Mouse (Mus musculus) spleen, adult 12 weeks (tissue): Measurements from ENCODE around the gene Tmem229b.
A peak's percentile ranks its signal among the peaks of the same experiment; 100 is the strongest.
"Not testable (repeated sequence)": the region's sequence is repeated elsewhere in the genome, so short reads cannot be mapped to it uniquely, and the experiment has no call there.

Source experiments
- DNase-seq: peaks from one replicate; pipeline ENCODE4 v3.0.0; 2022; ENCODE audit warnings: low spot score

Tmem229b gene

GRCm38 (mm10) chr12:78947661-78948060, 59.8 kb downstream of the Tmem229b start:
- no peak for DNase-seq

GRCm38 (mm10) chr12:78947161-78947560, 60.3 kb downstream of the Tmem229b start:
- no peak for DNase-seq

GRCm38 (mm10) chr12:78942931-78943330, 64.5 kb downstream of the Tmem229b start:
- DNase-seq: no peak

- DNase-seq: no peak
Measured at GRCm38 (mm10) chr12:78940081-78940480, 67.3 kb downstream of the Tmem229b start.

- DNase-seq: no peak
Measured at GRCm38 (mm10) chr12:78939393-78940037, 67.9 kb downstream of the Tmem229b start.

- no peak for DNase-seq
Measured at GRCm38 (mm10) chr12:78936494-78936893, 70.9 kb downstream of the Tmem229b start.

GRCm38 (mm10) chr12:78929900-78930299, 77.5 kb downstream of the Tmem229b start:
- no peak for DNase-seq

- no peak for DNase-seq
Measured at GRCm38 (mm10) chr12:78927287-78927686, 80.1 kb downstream of the Tmem229b start.

GRCm38 (mm10) chr12:78923539-78924189, 83.8 kb downstream of the Tmem229b start:
- DNase-seq: no peak

GRCm38 (mm10) chr12:78922977-78923376, 84.5 kb downstream of the Tmem229b start:
- not testable (repeated sequence) for DNase-seq

GRCm38 (mm10) chr12:78922058-78922457, 85.4 kb downstream of the Tmem229b start:
- DNase-seq: no peak

GRCm38 (mm10) chr12:78921421-78921820, 86.0 kb downstream of the Tmem229b start:
- DNase-seq: no peak

- DNase-seq: peak; percentile 48
Measured at GRCm38 (mm10) chr12:78919079-78919712, 88.2 kb downstream of the Tmem229b start.

GRCm38 (mm10) chr12:78918227-78919078, 89.0 kb downstream of the Tmem229b start:
- peak; percentile 73 for DNase-seq

- DNase-seq: no peak
Measured at GRCm38 (mm10) chr12:78916278-78916677, 91.1 kb downstream of the Tmem229b start.

- DNase-seq: peak; percentile 6
Measured at GRCm38 (mm10) chr12:78915561-78915960, 91.9 kb downstream of the Tmem229b start.

GRCm38 (mm10) chr12:78914458-78914857, 93.0 kb downstream of the Tmem229b start:
- DNase-seq: no peak
